Mouse (Mus musculus) forebrain, embryonic 13.5 days (tissue): ENCODE measurements around the gene Olfr1200. TPM values are rescaled to one million over a fixed set of nuclear protein-coding genes. Genes with fewer than 3 reads are reported as not detected.

Experiments
- ATAC-seq: fragments of 200-750 bp; cut with Nextera tagmentation; 2 replicates; pipeline ENCODE4 v1.8.0; 2017
- H3K27ac ChIP-seq: fragments of 300-500 bp; sonication (generic); 2 replicates; pipeline ENCODE4 v1.5.1; 2015; ENCODE audit warnings: inconsistent platforms, mild to moderate bottlenecking, moderate library complexity
- H3K27me3 ChIP-seq: fragments of 300-500 bp; sonication (generic); 2 replicates; pipeline ENCODE4 v1.6.1; 2015; ENCODE audit warnings: mild to moderate bottlenecking, inconsistent platforms
- H3K36me3 ChIP-seq: fragments of 300-500 bp; sonication (generic); 2 replicates; pipeline ENCODE4 v1.6.1; 2015; ENCODE audit warnings: mild to moderate bottlenecking, inconsistent platforms; ENCODE audit not compliant: poor library complexity, severe bottlenecking
- H3K4me1 ChIP-seq: fragments of 300-500 bp; sonication (generic); 2 replicates; pipeline ENCODE4 v1.6.1; 2015; ENCODE audit warnings: inconsistent platforms
- H3K4me2 ChIP-seq: fragments of 300-500 bp; sonication (generic); 2 replicates; pipeline ENCODE4 v1.6.1; 2015; ENCODE audit warnings: inconsistent platforms, mild to moderate bottlenecking, moderate library complexity
- H3K4me3 ChIP-seq: fragments of 300-500 bp; sonication (generic); 2 replicates; pipeline ENCODE4 v1.5.1; 2015; ENCODE audit warnings: mild to moderate bottlenecking, inconsistent platforms
- H3K9ac ChIP-seq: fragments of 300-500 bp; sonication (generic); 2 replicates; pipeline ENCODE4 v1.6.1; 2015; ENCODE audit warnings: mild to moderate bottlenecking, inconsistent platforms
- H3K9me3 ChIP-seq: fragments of 300-500 bp; sonication (generic); replicated peaks from 2 replicates; pipeline ENCODE4 v1.6.1; 2016; ENCODE audit warnings: inconsistent platforms
- WGBS: fragments of 180-500 bp; shearing (Covaris S2); methylation state at CpG from one replicate; pipeline ENCODE4 v1.1.7; 2015; 5-methylcytosine and 5-hydroxymethylcytosine counted together
- polyA plus RNA-seq: library from polyadenylated mRNA; unstranded; fragments of >200 nt; fragmentation: Nextera tagmentation; extraction: Ambion mirVana; gene quantifications from 2 replicates; pipeline ENCODE4 v1.2.1, GENCODE M21; 2015

Gene Olfr1200
- polyA plus RNA-seq: not detected in 2 replicates

GRCm38 (mm10) chr2:88770388-88770787 is at the start of gene Olfr1200:
Gene Olfr1200, minus strand, starts transcription at chr2:88770488.
- 80% methylated on average over 2 of the region's 2 CpGs for WGBS
- H3K36me3 ChIP-seq: no peaks in the 10 kb centered on the region
- H3K4me1 ChIP-seq: no peaks in the 10 kb centered on the region
- H3K4me3 ChIP-seq: no peak within 1 kb of the TSS
- no peaks in the 10 kb centered on the region for H3K27me3 ChIP-seq
- no peak within 1 kb of the TSS for H3K27ac ChIP-seq
- ATAC-seq: no peak
- no peak within 1 kb of the TSS for H3K9ac ChIP-seq
- no peak within 1 kb of the TSS for H3K4me2 ChIP-seq
- no peaks in the 10 kb centered on the region for H3K9me3 ChIP-seq

GRCm38 (mm10) chr2:88814196-88814595 is 43.9 kb upstream of the Olfr1200 start, which contains the start of gene Olfr1202:
Gene Olfr1202, plus strand, starts transcription at chr2:88814496.
- no peak within 1 kb of the TSS for H3K27ac ChIP-seq
- no peaks in the 10 kb centered on the region for H3K4me1 ChIP-seq
- no peak within 1 kb of the TSS for H3K4me2 ChIP-seq
- ATAC-seq: no peak
- H3K9ac ChIP-seq: no peak within 1 kb of the TSS
- H3K27me3 ChIP-seq: no peaks in the 10 kb centered on the region
- no peaks in the 10 kb centered on the region for H3K9me3 ChIP-seq
- no peak within 1 kb of the TSS for H3K4me3 ChIP-seq
- H3K36me3 ChIP-seq: no peaks in the 10 kb centered on the region
- 77% methylated on average over 1 of the region's 1 CpGs for WGBS

- 85% methylated on average over 6 of the region's 6 CpGs for WGBS
- Histone ChIP-seq H3K4me3 (no peak within 1 kb of the TSS), H3K4me2 (no peak within 1 kb of the TSS), H3K27me3 (no peaks in the 10 kb centered on the region), H3K4me1 (no peaks in the 10 kb centered on the region), H3K27ac (no peak within 1 kb of the TSS), H3K36me3 (no peaks in the 10 kb centered on the region), H3K9me3 (no peaks in the 10 kb centered on the region), H3K9ac (no peak within 1 kb of the TSS)
- no peak for ATAC-seq
Measured at GRCm38 (mm10) chr2:88792736-88793135, 22.4 kb upstream of the Olfr1200 start, which contains the start of gene Olfr1201. Gene Olfr1201, plus strand, starts transcription at chr2:88793036.

GRCm38 (mm10) chr2:88760369-88760768 is 9.9 kb downstream of the Olfr1200 start, which contains the start of gene Olfr1199:
Gene Olfr1199, minus strand, starts transcription at chr2:88760469.
- H3K9ac ChIP-seq: no peak within 1 kb of the TSS
- H3K27me3 ChIP-seq: no peaks in the 10 kb centered on the region
- 90% methylated on average over 2 of the region's 2 CpGs for WGBS
- H3K4me1 ChIP-seq: no peaks in the 10 kb centered on the region
- H3K4me3 ChIP-seq: no peak within 1 kb of the TSS
- H3K27ac ChIP-seq: no peak within 1 kb of the TSS
- H3K36me3 ChIP-seq: no peaks in the 10 kb centered on the region
- H3K9me3 ChIP-seq: no peaks in the 10 kb centered on the region
- no peak within 1 kb of the TSS for H3K4me2 ChIP-seq
- ATAC-seq: no peak

GRCm38 (mm10) chr2:88751270-88751669 is 19.0 kb downstream of the Olfr1200 start, which contains the start of gene Olfr1198:
Gene Olfr1198, minus strand, starts transcription at chr2:88751370.
- Histone ChIP-seq H3K4me2 (no peak within 1 kb of the TSS), H3K4me1 (no peaks in the 10 kb centered on the region), H3K27me3 (no peaks in the 10 kb centered on the region), H3K9me3 (no peaks in the 10 kb centered on the region), H3K4me3 (no peak within 1 kb of the TSS), H3K9ac (no peak within 1 kb of the TSS), H3K27ac (no peak within 1 kb of the TSS), H3K36me3 (no peaks in the 10 kb centered on the region)
- 89% methylated on average over 2 of the region's 2 CpGs for WGBS
- no peak for ATAC-seq

- Histone ChIP-seq H3K9ac (no peak overlapping the region), H3K4me1 (no peaks in the 10 kb centered on the region), H3K27me3 (no peaks in the 10 kb centered on the region), H3K27ac (no peak overlapping the region), H3K4me3 (no peak overlapping the region), H3K9me3 (no peaks in the 10 kb centered on the region), H3K36me3 (no peaks in the 10 kb centered on the region), H3K4me2 (no peak overlapping the region)
- WGBS: 62% methylated on average over 3 of the region's 3 CpGs
- no peak for ATAC-seq
Measured at GRCm38 (mm10) chr2:88743379-88743778, 26.9 kb downstream of the Olfr1200 start.

- Histone ChIP-seq H3K4me3 (no peak within 1 kb of the TSS), H3K27me3 (no peaks in the 10 kb centered on the region), H3K36me3 (no peaks in the 10 kb centered on the region), H3K4me1 (no peaks in the 10 kb centered on the region), H3K9ac (no peak within 1 kb of the TSS), H3K9me3 (no peaks in the 10 kb centered on the region), H3K27ac (no peak within 1 kb of the TSS), H3K4me2 (no peak within 1 kb of the TSS)
- ATAC-seq: no peak
- 93% methylated on average over 1 of the region's 1 CpGs for WGBS
Measured at GRCm38 (mm10) chr2:88732266-88732665, 38.0 kb downstream of the Olfr1200 start, which contains the start of gene Olfr1197. Gene Olfr1197, minus strand, starts transcription at chr2:88732366.

Other genes with a start within 250 kb of the Olfr1200 start
- not detected in 2 replicates for gene Olfr1188, start 213.6 kb downstream of the Olfr1200 start, polyA plus RNA-seq
- gene Olfr1189, start 184.0 kb downstream of the Olfr1200 start, polyA plus RNA-seq: not detected in 2 replicates
- not detected in 2 replicates for gene Olfr1191-ps1, start 129.9 kb downstream of the Olfr1200 start, polyA plus RNA-seq
- gene Olfr1192-ps1, start 122.0 kb downstream of the Olfr1200 start, polyA plus RNA-seq: not detected in 2 replicates
- gene Olfr1193, start 94.9 kb downstream of the Olfr1200 start, polyA plus RNA-seq: not detected in 2 replicates
- gene Olfr1195, start 81.3 kb downstream of the Olfr1200 start, polyA plus RNA-seq: not detected in 2 replicates
- not detected in 2 replicates for gene Olfr1196, start 65.9 kb downstream of the Olfr1200 start, polyA plus RNA-seq
- not detected in 2 replicates for gene Olfr1197, start 38.1 kb downstream of the Olfr1200 start, polyA plus RNA-seq
- gene Olfr1198, start 19.1 kb downstream of the Olfr1200 start, polyA plus RNA-seq: not detected in 2 replicates
- gene Olfr1199, start 10.0 kb downstream of the Olfr1200 start, polyA plus RNA-seq: not detected in 2 replicates
- not detected in 2 replicates for gene Olfr1201, start 22.5 kb upstream of the Olfr1200 start, polyA plus RNA-seq
- gene Olfr1202, start 44.0 kb upstream of the Olfr1200 start, polyA plus RNA-seq: not detected in 2 replicates
- gene Olfr1205, start 59.2 kb upstream of the Olfr1200 start, polyA plus RNA-seq: not detected in 2 replicates
- gene Olfr1204, start 78.8 kb upstream of the Olfr1200 start, polyA plus RNA-seq: not detected in 2 replicates
- not detected in 2 replicates for gene Olfr1206, start 92.7 kb upstream of the Olfr1200 start, polyA plus RNA-seq
- gene Olfr1208, start 131.8 kb upstream of the Olfr1200 start, polyA plus RNA-seq: not detected in 2 replicates
- not detected in 2 replicates for gene Olfr1209, start 144.7 kb upstream of the Olfr1200 start, polyA plus RNA-seq
- not detected in 2 replicates for gene Olfr1211, start 167.6 kb upstream of the Olfr1200 start, polyA plus RNA-seq
- gene Olfr1212, start 183.5 kb upstream of the Olfr1200 start, polyA plus RNA-seq: not detected in 2 replicates
- not detected in 2 replicates for gene Gm13762, start 209.8 kb upstream of the Olfr1200 start, polyA plus RNA-seq
- gene Olfr1214, start 222.2 kb upstream of the Olfr1200 start, polyA plus RNA-seq: not detected in 2 replicates
- not detected in 2 replicates for gene Olfr1215, start 236.5 kb upstream of the Olfr1200 start, polyA plus RNA-seq
- gene Olfr1216, start 247.9 kb upstream of the Olfr1200 start, polyA plus RNA-seq: not detected in 2 replicates